Mouse (Mus musculus): ENCODE data around the gene Rtp2.

DNA sequence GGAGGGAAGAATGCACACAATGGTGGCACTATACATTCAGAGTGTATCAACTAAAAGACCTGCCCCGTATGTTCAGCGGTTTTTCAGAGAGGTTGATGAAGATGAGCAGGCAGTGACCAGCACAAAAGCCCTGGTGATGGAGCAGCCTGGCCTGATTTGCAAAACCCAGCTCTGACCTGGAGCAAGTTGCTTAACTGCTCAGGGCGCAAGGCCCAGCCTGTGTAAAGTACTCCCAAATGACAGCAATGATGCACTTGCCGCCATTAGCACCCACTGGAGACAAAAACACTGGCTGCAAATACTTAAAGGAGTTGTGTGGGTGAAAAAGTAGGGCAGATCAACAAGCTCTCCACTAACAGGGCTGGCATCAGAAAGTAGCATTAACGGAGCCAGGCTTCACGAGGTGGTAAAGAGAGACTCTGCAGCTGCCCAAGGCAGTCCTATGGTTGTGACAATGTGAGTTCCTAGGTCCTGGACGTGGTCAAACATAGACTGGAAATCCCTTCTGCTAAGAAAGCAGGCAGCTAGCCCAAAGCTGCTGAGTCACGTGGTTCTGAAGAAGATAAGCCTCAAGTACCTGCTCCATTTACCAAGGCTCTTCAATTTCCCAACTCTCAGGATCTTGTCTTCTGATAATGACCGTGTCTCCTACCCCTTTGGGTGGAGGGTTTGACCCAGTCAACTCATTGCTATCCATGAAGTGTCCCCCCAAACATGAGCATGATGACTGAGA, 41.6 kb upstream of the Rtp2 start:
- TF ChIP-seq CTCF (IDR thresholded peaks at IDR 0.05; ENCODE audit: borderline replicate concordance, insufficient read depth, low read length) (no peak), POLR2A (IDR thresholded peaks at IDR 0.05; ENCODE audit: low read depth, low read length) (no peak)

All from embryonic fibroblast, embryonic 13.5 days (primary cell).